In genomic region chr1:120073519-120074306, GRCm38 (mm10) we compare ENCODE assay signal across 7 mouse cellular contexts. TPM values are rescaled to one million over a fixed set of nuclear protein-coding genes. Genes with fewer than 3 reads are reported as not detected.
DNase-seq lines count a peak whose midpoint lies in the region; ATAC-seq and TF ChIP-seq lines count a peak whose summit lies in the region.

Gene Tmem37, minus strand, starts transcription at chr1:120074074.

- 2% methylated on average over 40 of the region's 40 CpGs for WGBS in kidney, adult 2 months
- WGBS in lung, embryonic 15.5 days = 2% methylated on average over 40 of the region's 40 CpGs
- WGBS in olfactory bulb, adult 2 months = 12% methylated on average over 40 of the region's 40 CpGs

- H3K4me2 ChIP-seq in CH12.LX (ENCODE audit: insufficient read depth, low read depth, poor library complexity, severe bottlenecking) = no peak within 1 kb of the TSS
- H3K4me2 ChIP-seq in lung, embryonic 15.5 days = peak within 1 kb of the TSS; percentile 64

- H3K27ac ChIP-seq in CH12.LX (ENCODE audit: insufficient read depth, low read depth) = no peak within 1 kb of the TSS
- H3K27ac ChIP-seq in kidney, adult 2 months (ENCODE audit: insufficient read depth, low read depth, low read length) = peak within 1 kb of the TSS; percentile 81
- H3K27ac ChIP-seq in lung, embryonic 15.5 days = peak within 1 kb of the TSS; percentile 15; the same call in 1 of the 2 replicates
- no peak within 1 kb of the TSS for H3K27ac ChIP-seq in olfactory bulb, adult 2 months (ENCODE audit: insufficient read depth, low read depth, low read length)

- peak; percentile 80 for ATAC-seq in lung, embryonic 15.5 days (ENCODE audit: borderline replicate concordance, extremely low read depth, low FRiP score, low TSS enrichment)

- H3K27me3 ChIP-seq in CH12.LX (replicated peaks) = no peaks in the 10 kb centered on the region
- no peaks in the 10 kb centered on the region for H3K27me3 ChIP-seq in kidney, adult 2 months (replicated peaks; ENCODE audit: control insufficient read depth, insufficient read depth, low read length)
- H3K27me3 ChIP-seq in lung, embryonic 15.5 days = no peaks in the 10 kb centered on the region; the same call in 1 of the 2 replicates

- no peak within 1 kb of the TSS for H3K9ac ChIP-seq in CH12.LX (ENCODE audit: insufficient read depth, low read depth)
- H3K9ac ChIP-seq in lung, embryonic 15.5 days = 0 out of 2 replicates have a peak within 1 kb of the TSS, but pooled peaks have one; percentile 2

- no peak for TF ChIP-seq CTCF in CH12.LX (conservative IDR thresholded peaks at IDR 0.05 in 1 of 2, IDR thresholded peaks at IDR 0.05 in 1 of 2; ENCODE audit: low read depth in 2 of 2, low read length in 2 of 2)
- TF ChIP-seq CTCF in kidney, adult 2 months (conservative IDR thresholded peaks at IDR 0.05; ENCODE audit: insufficient read depth, insufficient read length, low read depth, low read length) = no peak
- no peak for TF ChIP-seq CTCF in olfactory bulb, adult 2 months (IDR thresholded peaks at IDR 0.05; ENCODE audit: insufficient read depth, low read depth, low read length)

- TF ChIP-seq RAD21 in CH12.LX (IDR thresholded peaks at IDR 0.05; ENCODE audit: low read depth, low read length) = no peak

- no peak for DNase-seq in CH12.LX (ENCODE audit: extremely low read depth)
- peak; percentile 87 for DNase-seq in ZHBTc4 (ENCODE audit: low read depth, low spot score)
- DNase-seq in embryo, embryonic 11.5 days (ENCODE audit: low read depth, low spot score) = peak; percentile 57
- peak; percentile 51 for DNase-seq in heart, adult 8-10 months (ENCODE audit: low spot score)
- peak; percentile 96 for DNase-seq in kidney, adult 2 months

- no peaks in the 10 kb centered on the region for H3K79me2 ChIP-seq in CH12.LX (replicated peaks; ENCODE audit: control insufficient read depth, extremely low read depth, insufficient read depth, poor library complexity, severe bottlenecking)

- peaks cover 0 to 8% of the 10 kb centered on the region in 2 experiments; a peak in 2 of 4 replicates for H3K4me1 ChIP-seq in CH12.LX (ENCODE audit: control insufficient read depth in 1 of 2, insufficient read depth in 2 of 2)
- peaks cover 34% of the 10 kb centered on the region for H3K4me1 ChIP-seq in kidney, adult 2 months (ENCODE audit: control insufficient read depth, insufficient read depth, low read length)
- H3K4me1 ChIP-seq in lung, embryonic 15.5 days = peaks cover 18% of the 10 kb centered on the region
- peaks cover 18% of the 10 kb centered on the region for H3K4me1 ChIP-seq in olfactory bulb, adult 2 months (ENCODE audit: control insufficient read depth, insufficient read depth, low read length)

- dilution Hi-C loops in CH12.LX (cut with MboI; ENCODE audit: extremely low pct_ligation_motif_present, extremely low pct_unique_long_range_greater_than_20kb, low sequenced_read_pairs) = no loop called here

- H3K36me3 ChIP-seq in CH12.LX (replicated peaks in 1 of 2; ENCODE audit: control insufficient read depth in 1 of 2, insufficient read depth in 1 of 2, low read length in 1 of 2) = no peaks in the 10 kb centered on the region
- no peaks in the 10 kb centered on the region for H3K36me3 ChIP-seq in kidney, adult 2 months (ENCODE audit: control insufficient read depth, insufficient read depth, low read length)
- no peaks in the 10 kb centered on the region for H3K36me3 ChIP-seq in lung, embryonic 15.5 days

- no peak for TF ChIP-seq POLR2A in CH12.LX (IDR thresholded peaks at IDR 0.05; ENCODE audit: low read depth, low read length)
- peak; percentile 26 for TF ChIP-seq POLR2A in kidney, adult 2 months (IDR thresholded peaks at IDR 0.05; ENCODE audit: low read depth, low read length)
- TF ChIP-seq POLR2A in olfactory bulb, adult 2 months (IDR thresholded peaks at IDR 0.05; ENCODE audit: insufficient read depth, low read depth, low read length) = no peak

- in situ Hi-C loops in CH12.LX (cut with MboI; ENCODE audit: low pct_ligation_motif_present, low pct_unique_long_range_greater_than_20kb, low sequenced_read_pairs) = no loop called here

- H3K4me3 ChIP-seq in CH12.LX (replicated peaks in 1 of 3; ENCODE audit: low read depth in 2 of 3, low read length in 2 of 3, poor library complexity in 1 of 3) = no peak within 1 kb of the TSS
- peak within 1 kb of the TSS; percentile 54 for H3K4me3 ChIP-seq in kidney, adult 2 months (ENCODE audit: insufficient read depth, low read depth, low read length)
- peak within 1 kb of the TSS; percentile 31 for H3K4me3 ChIP-seq in lung, embryonic 15.5 days
- H3K4me3 ChIP-seq in olfactory bulb, adult 2 months (ENCODE audit: insufficient read depth, low read depth, low read length) = peak within 1 kb of the TSS; percentile 19

- TF ChIP-seq EP300 in CH12.LX (IDR thresholded peaks at IDR 0.05; ENCODE audit: low read length) = no peak

- no peaks in the 10 kb centered on the region for H3K9me3 ChIP-seq in CH12.LX (replicated peaks; ENCODE audit: low read length)
- H3K9me3 ChIP-seq in lung, embryonic 15.5 days = no peaks in the 10 kb centered on the region

TF ChIP-seq in CH12.LX, 34 proteins besides CTCF, POLR2A, EP300 and RAD21:
- no peak for TF ChIP-seq E2F4 (IDR thresholded peaks at IDR 0.05; ENCODE audit: insufficient replicate concordance, low read depth, low read length)
- TF ChIP-seq MAFK (IDR thresholded peaks at IDR 0.05; ENCODE audit: insufficient replicate concordance, low read length) = peak; percentile 60; the same call in 1 of the 2 replicates
- no peak for TF ChIP-seq PAX5 (IDR thresholded peaks at IDR 0.05; ENCODE audit: low read length)
- TF ChIP-seq MEF2A (IDR thresholded peaks at IDR 0.05; ENCODE audit: borderline replicate concordance, low read depth, low read length) = no peak

RNA-seq across cellular contexts. Expression of gene Tmem37, which starts in this region (rescaled TPM):
- not detected in 2 replicates for total RNA-seq in CH12.LX (2012; rRNA removed)
- total RNA-seq in CH12.LX (2014; rRNA removed) = not detected in 2 replicates
- not detected in 2 replicates for polyA plus RNA-seq in CH12.LX (2012; ENCODE audit: insufficient read length, low read depth)
- total RNA-seq in heart, adult 8-10 months (2022) = 1 to 10 TPM; 6.3 to 8.5 (median 7.1) TPM
- 232 and 266 TPM in 2 replicates for polyA plus RNA-seq in kidney, adult 2 months (2012; rRNA removed)
- 9.0 and 9.1 TPM in 2 replicates for polyA plus RNA-seq in lung, embryonic 15.5 days (2015; fragmentation: Nextera tagmentation; extraction: Ambion mirVana)
- not detected in 2 replicates for polyA plus RNA-seq in olfactory bulb, adult 2 months (2012; ENCODE audit: insufficient read depth, insufficient read length, low replicate concordance, missing spikeins)

Comparison
In these comparisons a context has a peak if more than half of its experiments do, and no peak if none do; other contexts are left out.
1. RNA of gene Tmem37 (total RNA-seq): 6.3 to 8.5 TPM in heart, adult 8-10 months; not detected in CH12.LX; every median in the first group is over 4 times any median in the second.
2. RNA of gene Tmem37 (polyA plus RNA-seq): 232 to 266 TPM in kidney, adult 2 months; 9.0 to 9.1 TPM in lung, embryonic 15.5 days, not detected in CH12.LX and not detected in olfactory bulb, adult 2 months; every median in the first group is over 10 times any median in the second.
3. H3K27ac ChIP-seq: peak in kidney, adult 2 months (single experiment) and lung, embryonic 15.5 days (single experiment); none in CH12.LX (single experiment) and olfactory bulb, adult 2 months (single experiment).
4. H3K4me3 ChIP-seq: peak in kidney, adult 2 months (single experiment), lung, embryonic 15.5 days (single experiment) and olfactory bulb, adult 2 months (single experiment); none in CH12.LX (0 of 3).